Mouse (Mus musculus) ZHBTc4 (cell line): ENCODE results near the gene Sfswap.

Experiments
- DNase-seq: peaks from one replicate; pipeline ENCODE4 v3.0.0-alpha.2; 2011; ENCODE audit warnings: low read depth, low spot score

The Sfswap gene

GRCm38 (mm10) chr5:129527162-129527561 lies 26.1 kb downstream of the Sfswap start:
- DNase-seq: no peak

GRCm38 (mm10) chr5:129529571-129529970 lies 28.6 kb downstream of the Sfswap start:
- DNase-seq: no peak

- no peak for DNase-seq
Observed at GRCm38 (mm10) chr5:129533731-129534130, 32.7 kb downstream of the Sfswap start.

- no peak for DNase-seq
Observed at GRCm38 (mm10) chr5:129534500-129534899, 33.5 kb downstream of the Sfswap start.

- no peak for DNase-seq
Observed at GRCm38 (mm10) chr5:129535021-129535420, 34.0 kb downstream of the Sfswap start.

GRCm38 (mm10) chr5:129535431-129535830 lies 34.4 kb downstream of the Sfswap start:
- DNase-seq: no peak

GRCm38 (mm10) chr5:129538826-129539225 lies 37.8 kb downstream of the Sfswap start:
- DNase-seq: no peak

- DNase-seq: peak; percentile 37
Observed at GRCm38 (mm10) chr5:129542236-129542635, 41.2 kb downstream of the Sfswap start.

- no peak for DNase-seq
Observed at GRCm38 (mm10) chr5:129545787-129546186, 44.8 kb downstream of the Sfswap start.

- no peak for DNase-seq
Observed at GRCm38 (mm10) chr5:129549716-129550115, 48.7 kb downstream of the Sfswap start.

GRCm38 (mm10) chr5:129550790-129551189 lies 49.8 kb downstream of the Sfswap start:
- no peak for DNase-seq

- DNase-seq: no peak
Observed at GRCm38 (mm10) chr5:129551991-129552390, 51.0 kb downstream of the Sfswap start.

GRCm38 (mm10) chr5:129553642-129554041 lies 52.6 kb downstream of the Sfswap start:
- no peak for DNase-seq

GRCm38 (mm10) chr5:129558591-129558990 lies 57.6 kb downstream of the Sfswap start:
- no peak for DNase-seq

GRCm38 (mm10) chr5:129559283-129559682 lies 58.3 kb downstream of the Sfswap start:
- no peak for DNase-seq

GRCm38 (mm10) chr5:129562342-129562741 lies 61.3 kb downstream of the Sfswap start:
- no peak for DNase-seq

GRCm38 (mm10) chr5:129568596-129568995 lies 67.6 kb downstream of the Sfswap start:
- no peak for DNase-seq

- DNase-seq: peak; percentile 68
Observed at GRCm38 (mm10) chr5:129578201-129578600, 77.2 kb downstream of the Sfswap start.

GRCm38 (mm10) chr5:129580046-129580445 lies 79.0 kb downstream of the Sfswap start:
- DNase-seq: no peak

- no peak for DNase-seq
Observed at GRCm38 (mm10) chr5:129580572-129580971, 79.6 kb downstream of the Sfswap start.

GRCm38 (mm10) chr5:129581015-129581414 lies 80.0 kb downstream of the Sfswap start:
- no peak for DNase-seq

GRCm38 (mm10) chr5:129583331-129583730 lies 82.3 kb downstream of the Sfswap start:
- no peak for DNase-seq

GRCm38 (mm10) chr5:129583761-129584582 lies 83.0 kb downstream of the Sfswap start, which contains the start of gene Mmp17:
TSS of gene Mmp17 (plus strand) at chr5:129584169.
- peak; percentile 94 for DNase-seq
